10 mouse cellular contexts compared by ENCODE assay signal in genomic region chr2:180891075-180891834, GRCm38 (mm10). TPM values are rescaled to one million over a fixed set of nuclear protein-coding genes. Genes with fewer than 3 reads are reported as not detected.
A peak's percentile ranks its signal among the peaks of the same experiment; 100 is the strongest.
DNase-seq lines count a peak whose midpoint lies in the region; ATAC-seq and TF ChIP-seq lines count a peak whose summit lies in the region.
"Had no signal": no experiment of that assay in that cellular context is flagged by ENCODE, and none has a peak within 500 bp of the region (broad histone marks: within the 10 kb centered on the region; RNA-seq: fewer than 3 reads in every experiment).

No protein-coding gene starts in this region.

- H3K4me3 ChIP-seq in ES-E14 (ENCODE audit: insufficient read depth in 1 of 2, low read depth in 1 of 2, low read length in 2 of 2, poor library complexity in 1 of 2, severe bottlenecking in 1 of 2), result peak overlapping the region; percentile 51 to 53
- H3K4me3 ChIP-seq in hindbrain, embryonic 10.5 days, result peak overlapping the region; percentile 92
- no peak overlapping the region; the same call in 1 of the 2 replicates for H3K4me3 ChIP-seq in limb, embryonic 11.5 days (ENCODE audit: low read depth, low read length)
- no peak overlapping the region for H3K4me3 ChIP-seq in stomach, embryonic 15.5 days (replicated peaks)
- no peak overlapping the region for H3K4me3 ChIP-seq in lung, postnatal 0 days (ENCODE audit: low read depth, low read length)

- peaks cover 5 to 18% of the 10 kb centered on the region in 2 experiments; a peak in 3 of 4 replicates for H3K4me1 ChIP-seq in ES-E14 (ENCODE audit: control insufficient read depth in 2 of 2, insufficient read depth in 2 of 2, low read length in 2 of 2, poor library complexity in 1 of 2)
- peaks cover 92% of the 10 kb centered on the region for H3K4me1 ChIP-seq in hindbrain, embryonic 10.5 days (replicated peaks)
- peaks cover 20% of the 10 kb centered on the region for H3K4me1 ChIP-seq in limb, embryonic 11.5 days (ENCODE audit: control insufficient read depth, insufficient read depth, low read length)
- peaks cover 34% of the 10 kb centered on the region for H3K4me1 ChIP-seq in stomach, embryonic 15.5 days
- H3K4me1 ChIP-seq in lung, postnatal 0 days (ENCODE audit: insufficient read depth, low read depth, low read length), result peaks cover 10% of the 10 kb centered on the region; the same call in 1 of the 2 replicates

- H3K27ac ChIP-seq in ES-E14 (ENCODE audit: insufficient read depth, low read depth, low read length, poor library complexity, severe bottlenecking), result no peak overlapping the region
- H3K27ac ChIP-seq in hindbrain, embryonic 10.5 days, result peak overlapping the region; percentile 99
- H3K27ac ChIP-seq in limb, embryonic 11.5 days (replicated peaks; ENCODE audit: low read depth, low read length), result no peak overlapping the region
- no peak overlapping the region for H3K27ac ChIP-seq in stomach, embryonic 15.5 days
- H3K27ac ChIP-seq in lung, postnatal 0 days (ENCODE audit: low read length), result no peak overlapping the region

- ATAC-seq in limb, embryonic 11.5 days (ENCODE audit: insufficient number of reproducible peaks, low FRiP score, low TSS enrichment, low read depth), result no peak
- ATAC-seq in stomach, embryonic 15.5 days (ENCODE audit: insufficient read depth, low FRiP score, low read depth), result no peak
- ATAC-seq in lung, postnatal 0 days, result no peak
- no peak for ATAC-seq in erythroblast, adult 5-6 weeks (replicated peaks; ENCODE audit: low FRiP score, poor library complexity, severe bottlenecking)

- H3K27me3 ChIP-seq in hindbrain, embryonic 10.5 days (ENCODE audit: insufficient read depth, poor library complexity, severe bottlenecking), result peaks cover 79% of the 10 kb centered on the region
- peaks cover 85% of the 10 kb centered on the region for H3K27me3 ChIP-seq in limb, embryonic 11.5 days (ENCODE audit: control insufficient read depth, insufficient read depth, low read length)
- peaks cover 95% of the 10 kb centered on the region for H3K27me3 ChIP-seq in stomach, embryonic 15.5 days (replicated peaks)
- H3K27me3 ChIP-seq in lung, postnatal 0 days (replicated peaks; ENCODE audit: insufficient read depth, low read length), result peaks cover 68% of the 10 kb centered on the region

- no peaks in the 10 kb centered on the region for H3K36me3 ChIP-seq in ES-E14 (ENCODE audit: control insufficient read depth, insufficient read depth, low read length, poor library complexity, severe bottlenecking)
- peaks cover 22% of the 10 kb centered on the region for H3K36me3 ChIP-seq in hindbrain, embryonic 10.5 days
- no peaks in the 10 kb centered on the region for H3K36me3 ChIP-seq in limb, embryonic 11.5 days (ENCODE audit: control insufficient read depth, insufficient read depth, low read length)
- no peaks in the 10 kb centered on the region for H3K36me3 ChIP-seq in stomach, embryonic 15.5 days
- H3K36me3 ChIP-seq in lung, postnatal 0 days (ENCODE audit: insufficient read depth, low read length), result no peaks in the 10 kb centered on the region

- in situ Hi-C loops in ES-E14 (cut with MboI; ENCODE audit: low sequenced_read_pairs in 2 of 2, unreplicated experiment in 2 of 2), result loop anchor here (10.0 kb wide), 1 partner anchor 86 kb away; no protein-coding TSS in a partner anchor

- no peak for TF ChIP-seq CTCF in lung, postnatal 0 days (IDR thresholded peaks at IDR 0.05)

- peak overlapping the region; percentile 12; the same call in 1 of the 2 replicates for H3K9ac ChIP-seq in ES-E14 (ENCODE audit: insufficient read depth, low read depth, low read length, poor library complexity, severe bottlenecking)
- no peak overlapping the region for H3K9ac ChIP-seq in limb, embryonic 11.5 days (ENCODE audit: low read length)
- H3K9ac ChIP-seq in stomach, embryonic 15.5 days, result no peak overlapping the region
- H3K9ac ChIP-seq in lung, postnatal 0 days (replicated peaks; ENCODE audit: low read depth), result no peak overlapping the region

- H3K9me3 ChIP-seq in ES-E14 (ENCODE audit: control insufficient read depth, insufficient read depth, low read depth, low read length), result no peaks in the 10 kb centered on the region
- no peaks in the 10 kb centered on the region for H3K9me3 ChIP-seq in hindbrain, embryonic 10.5 days
- H3K9me3 ChIP-seq in limb, embryonic 11.5 days (ENCODE audit: control insufficient read depth, low read length), result no peaks in the 10 kb centered on the region
- no peaks in the 10 kb centered on the region for H3K9me3 ChIP-seq in stomach, embryonic 15.5 days
- H3K9me3 ChIP-seq in lung, postnatal 0 days (ENCODE audit: low read length), result no peaks in the 10 kb centered on the region

- peak overlapping the region; percentile 16; the same call in 1 of the 2 replicates for H3K4me2 ChIP-seq in limb, embryonic 11.5 days (ENCODE audit: low read depth, severe bottlenecking)
- H3K4me2 ChIP-seq in stomach, embryonic 15.5 days, result peak overlapping the region; percentile 21; the same call in 1 of the 2 replicates
- no peak overlapping the region for H3K4me2 ChIP-seq in lung, postnatal 0 days (replicated peaks; ENCODE audit: low read depth, low read length)

- DNase-seq in ES-E14 (ENCODE audit: low read depth, low spot score), result no peak
- peak; percentile 69 to 73 for DNase-seq in cerebellum, postnatal 25 days
- DNase-seq in hindbrain, embryonic 10.5 days (ENCODE audit: low spot score), result peak; percentile 67
- peak; percentile 48 for DNase-seq in limb, embryonic 11.5 days (ENCODE audit: low spot score)
- DNase-seq in yolk sac, embryonic 10.5 days (ENCODE audit: low spot score), result no peak
- no peak for DNase-seq in lung, postnatal 0 days (ENCODE audit: low spot score)

- under 1% methylated on average over 37 of the region's 37 CpGs for WGBS in hindbrain, embryonic 10.5 days
- WGBS in limb, embryonic 11.5 days, result under 1% methylated on average over 37 of the region's 37 CpGs
- 2% methylated on average over 37 of the region's 37 CpGs for WGBS in stomach, embryonic 15.5 days
- 2% methylated on average over 36 of the region's 37 CpGs for WGBS in lung, postnatal 0 days

- TF ChIP-seq EP300 in lung, postnatal 0 days (IDR thresholded peaks at IDR 0.05), result no peak

TF ChIP-seq in ES-E14, 5 proteins besides CTCF, POLR2A, EP300 and RAD21:
- TF ChIP-seq HCFC1 (IDR thresholded peaks at IDR 0.05; ENCODE audit: borderline replicate concordance, insufficient read depth, low read length) (no peak), ZC3H11A (IDR thresholded peaks at IDR 0.05; ENCODE audit: borderline replicate concordance, low read depth, low read length) (no peak), ZNF384 (IDR thresholded peaks at IDR 0.05; ENCODE audit: low read depth, low read length) (no peak), CHD2 (IDR thresholded peaks at IDR 0.05; ENCODE audit: low read depth, low read length) (no peak), MAFK (IDR thresholded peaks at IDR 0.05; ENCODE audit: insufficient read depth, low read depth, low read length) (no peak)

RNA-seq across cellular contexts. Expression of gene Ythdf1, which starts 29.5 kb away (rescaled TPM):
- total RNA-seq in ES-E14 (2012; rRNA removed), result 53.8 and 58.4 TPM in 2 replicates
- 62.0 and 67.1 TPM in 2 replicates for polyA plus RNA-seq in hindbrain, embryonic 10.5 days (2016; fragmentation: Nextera tagmentation; extraction: Ambion mirVana)
- 80.5 and 83.1 TPM in 2 replicates for polyA plus RNA-seq in limb, embryonic 11.5 days (2014; fragmentation: Nextera tagmentation; extraction: Ambion mirVana)
- polyA plus RNA-seq in stomach, embryonic 15.5 days (2015; fragmentation: Nextera tagmentation; extraction: Ambion mirVana), result 51.0 and 52.9 TPM in 2 replicates
- polyA plus RNA-seq in lung, postnatal 0 days (2015; fragmentation: Nextera tagmentation; extraction: Ambion mirVana), result 40.3 and 42.4 TPM in 2 replicates
- 15.0 and 17.3 TPM in 2 replicates for total RNA-seq in erythroblast, adult 5-6 weeks (2015; ENCODE audit: low replicate concordance)
- total RNA-seq in erythroblast, adult 5-6 weeks (2017; ENCODE audit: low replicate concordance), result 7.0 and 11.8 TPM in 2 replicates

RNA-seq across cellular contexts. Expression of gene Birc7, which starts 37.6 kb away (rescaled TPM):
- 2.1 and 3.7 TPM in 2 replicates for total RNA-seq in ES-E14 (2012; rRNA removed)
- 0.52 and 1.3 TPM in 2 replicates for polyA plus RNA-seq in hindbrain, embryonic 10.5 days (2016; fragmentation: Nextera tagmentation; extraction: Ambion mirVana)
- polyA plus RNA-seq in limb, embryonic 11.5 days (2014; fragmentation: Nextera tagmentation; extraction: Ambion mirVana), result not detected in 2 replicates
- polyA plus RNA-seq in stomach, embryonic 15.5 days (2015; fragmentation: Nextera tagmentation; extraction: Ambion mirVana), result 0.14 TPM in 1 of 2 replicates, not detected in the other
- polyA plus RNA-seq in lung, postnatal 0 days (2015; fragmentation: Nextera tagmentation; extraction: Ambion mirVana), result not detected in 2 replicates
- total RNA-seq in erythroblast, adult 5-6 weeks (2015; ENCODE audit: low replicate concordance), result not detected in 2 replicates
- not detected in 2 replicates for total RNA-seq in erythroblast, adult 5-6 weeks (2017; ENCODE audit: low replicate concordance)
- polyA plus RNA-seq: large intestine, adult 2 months; spleen, adult 2 months had no signal

Comparison
In these comparisons a context has a peak if more than half of its experiments do, and no peak if none do; other contexts are left out.
1. DNase-seq: peak in cerebellum, postnatal 25 days (2 of 2), hindbrain, embryonic 10.5 days (single experiment) and limb, embryonic 11.5 days (single experiment); none in ES-E14 (single experiment), yolk sac, embryonic 10.5 days (single experiment) and lung, postnatal 0 days (single experiment).
2. H3K4me3 ChIP-seq: peak in ES-E14 (2 of 2) and hindbrain, embryonic 10.5 days (single experiment); none in limb, embryonic 11.5 days (single experiment), stomach, embryonic 15.5 days (single experiment) and lung, postnatal 0 days (single experiment).